Mouse (Mus musculus): ENCODE measurements around the gene Oas1h.

- TF ChIP-seq POLR2A (IDR thresholded peaks at IDR 0.05; ENCODE audit: extremely low read depth, insufficient read depth, low read length) (no peak), CTCF (IDR thresholded peaks at IDR 0.05; ENCODE audit: low read depth, low read length) (peak; percentile 52)
Observed at GRCm38 (mm10) chr5:120865336-120865860, 4.2 kb downstream of the Oas1h start.

Data from liver, adult 2 months (tissue).